Mouse (Mus musculus) megakaryocyte, embryonic 14.5 days (primary cell): Measurements from ENCODE around the gene Cela2a.

Source experiments
- FLI1 ChIP-seq: IDR thresholded peaks from 2 replicates; pipeline ENCODE4 v1.6.1; 2012; ENCODE audit warnings: low read length, inconsistent platforms, mixed read lengths
- GATA1 ChIP-seq: IDR thresholded peaks from 3 replicates; pipeline ENCODE4 v1.6.1; 2012; ENCODE audit warnings: mixed read lengths, low read length, inconsistent platforms, borderline replicate concordance

DNA sequence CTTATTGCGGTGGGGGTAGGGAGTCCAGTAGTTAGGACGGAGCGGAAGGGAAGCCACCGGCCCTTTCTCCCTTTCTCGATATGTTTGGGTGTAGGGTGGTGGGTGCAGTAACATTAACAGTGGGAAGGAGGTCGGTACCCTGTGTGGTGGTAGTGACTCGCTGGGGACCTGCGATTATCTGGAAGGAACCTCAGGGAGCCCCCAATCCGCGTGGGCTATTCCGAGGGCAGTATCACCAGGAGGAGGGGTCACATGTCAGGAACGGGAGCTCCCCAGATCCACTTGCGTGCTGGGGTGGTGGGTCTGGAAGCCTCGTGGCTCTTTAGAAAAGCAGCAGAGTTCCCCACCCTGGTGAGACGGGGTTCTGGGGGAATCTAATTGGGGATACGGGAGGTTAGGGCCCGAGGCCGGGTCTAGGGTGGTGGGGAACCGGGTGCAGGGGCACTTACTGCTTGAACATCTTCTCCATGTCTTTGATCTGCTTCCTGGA lies 48.2 kb upstream of the Cela2a start:
- TF ChIP-seq GATA1: no peak
- no peak for TF ChIP-seq FLI1
